Mouse (Mus musculus): ENCODE data around the gene Myh3. TPM values are rescaled to one million over a fixed set of nuclear protein-coding genes. Genes with fewer than 3 reads are reported as not detected.
"Not testable (repeated sequence)": the region's sequence is repeated elsewhere in the genome, so short reads cannot be mapped to it uniquely, and the experiment has no call there.

The Myh3 gene
- polyA plus RNA-seq, 2 experiments = 0.06 TPM

DNA sequence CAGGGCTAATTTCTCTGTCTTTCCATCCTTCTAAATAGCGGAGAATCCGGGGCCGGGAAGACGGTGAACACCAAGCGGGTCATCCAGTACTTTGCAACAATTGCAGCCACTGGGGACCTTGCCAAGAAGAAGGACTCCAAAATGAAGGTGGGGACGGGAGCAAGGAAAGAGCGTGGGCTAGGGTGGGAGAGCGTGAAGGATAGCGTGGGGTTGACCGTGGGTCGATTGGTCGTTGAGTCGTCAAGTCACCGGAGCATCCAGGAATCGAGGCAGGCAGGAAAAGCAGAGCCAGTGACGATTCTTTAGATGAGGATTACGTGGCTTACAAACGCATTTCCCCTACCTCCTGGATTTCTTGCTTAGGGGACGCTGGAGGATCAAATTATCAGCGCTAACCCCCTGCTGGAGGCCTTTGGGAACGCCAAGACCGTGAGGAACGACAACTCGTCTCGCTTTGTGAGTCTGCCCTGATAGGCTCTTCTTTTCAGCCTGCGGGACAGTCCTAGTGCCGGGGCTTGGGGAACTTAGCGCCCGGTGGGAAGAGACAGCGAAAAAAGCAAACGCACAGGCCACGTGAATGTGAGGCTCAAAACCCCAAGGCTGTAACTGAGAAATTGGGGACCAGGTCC is 5.7 kb downstream of the Myh3 start:
- WGBS (ENCODE audit: insufficient replicate concordance) = 33% methylated on average over 32 of the region's 32 CpGs
- Histone ChIP-seq H3K4me1 (replicated peaks; ENCODE audit: control insufficient read depth in 2 of 2, insufficient read depth in 2 of 2, low read length in 1 of 2) (no peaks in the 10 kb centered on the region), H3K9ac (replicated peaks) (no peak overlapping the region)

DNA sequence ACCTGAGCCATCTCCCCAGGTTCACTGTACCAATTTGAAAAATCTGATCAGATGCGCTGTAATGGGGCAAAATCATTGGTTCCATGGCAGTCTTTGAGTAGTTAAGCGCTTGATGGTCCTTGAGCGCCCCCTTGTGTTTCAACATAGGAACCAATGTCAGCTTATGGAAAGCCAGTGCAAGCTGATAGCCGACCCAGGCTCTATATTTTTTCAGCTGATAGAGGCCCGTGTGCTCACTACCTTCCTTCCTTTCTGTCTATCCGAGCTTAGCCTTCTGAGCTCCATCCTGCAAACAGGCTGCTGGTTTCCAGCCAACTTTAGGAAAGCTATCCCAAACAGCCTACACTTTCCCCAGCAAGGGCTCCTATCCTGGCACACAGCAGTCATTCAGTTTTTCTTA is 7.4 kb downstream of the Myh3 start:
- peak; percentile 45 to 56 (median 55) for DNase-seq (ENCODE audit: low read depth in 3 of 3, low spot score in 3 of 3)
- H3K27me3 ChIP-seq (ENCODE audit: control insufficient read depth, insufficient read depth, low read length) = peaks cover 13% of the 10 kb centered on the region
- H3K4me2 ChIP-seq (ENCODE audit: low read depth) = no peak overlapping the region
- 3% methylated on average over 6 of the region's 6 CpGs for WGBS (ENCODE audit: insufficient replicate concordance)
- no peaks in the 10 kb centered on the region for H3K36me3 ChIP-seq (replicated peaks; ENCODE audit: control insufficient read depth, insufficient read depth, low read depth)
- TF ChIP-seq CTCF (IDR thresholded peaks at IDR 0.05; ENCODE audit: low read depth) = peak; percentile 85
- no peak for TF ChIP-seq EP300 (IDR thresholded peaks at IDR 0.05; ENCODE audit: low read depth)
- H3K9me3 ChIP-seq (ENCODE audit: control insufficient read depth, low read length) = no peaks in the 10 kb centered on the region
- H3K27ac ChIP-seq = no peak overlapping the region
- H3K9ac ChIP-seq (replicated peaks) = no peak overlapping the region
- H3K4me3 ChIP-seq (ENCODE audit: insufficient read depth in 1 of 2, low read depth in 2 of 2, low read length in 2 of 2) = no peak overlapping the region
- ATAC-seq (ENCODE audit: insufficient read depth) = no peak
- H3K4me1 ChIP-seq (replicated peaks; ENCODE audit: control insufficient read depth in 2 of 2, insufficient read depth in 2 of 2, low read length in 1 of 2) = no peaks in the 10 kb centered on the region

More for the DNA sequence above, 5.7 kb downstream of the Myh3 start:
- Histone ChIP-seq H3K27me3 (ENCODE audit: control insufficient read depth, insufficient read depth, low read length) (peaks cover 13% of the 10 kb centered on the region), H3K4me3 (ENCODE audit: insufficient read depth in 1 of 2, low read depth in 2 of 2, low read length in 2 of 2) (no peak overlapping the region), H3K4me2 (ENCODE audit: low read depth) (no peak overlapping the region), H3K9me3 (ENCODE audit: control insufficient read depth, low read length) (no peaks in the 10 kb centered on the region), H3K27ac (no peak overlapping the region), H3K36me3 (replicated peaks; ENCODE audit: control insufficient read depth, insufficient read depth, low read depth) (no peaks in the 10 kb centered on the region)
- no peak for TF ChIP-seq EP300 (IDR thresholded peaks at IDR 0.05; ENCODE audit: low read depth)
- peak; percentile 12; the same call in 1 of the 2 replicates for TF ChIP-seq CTCF (IDR thresholded peaks at IDR 0.05; ENCODE audit: low read depth)
- ATAC-seq (ENCODE audit: insufficient read depth) = no peak
- no peak for DNase-seq (ENCODE audit: low read depth in 3 of 3, low spot score in 3 of 3)

DNA sequence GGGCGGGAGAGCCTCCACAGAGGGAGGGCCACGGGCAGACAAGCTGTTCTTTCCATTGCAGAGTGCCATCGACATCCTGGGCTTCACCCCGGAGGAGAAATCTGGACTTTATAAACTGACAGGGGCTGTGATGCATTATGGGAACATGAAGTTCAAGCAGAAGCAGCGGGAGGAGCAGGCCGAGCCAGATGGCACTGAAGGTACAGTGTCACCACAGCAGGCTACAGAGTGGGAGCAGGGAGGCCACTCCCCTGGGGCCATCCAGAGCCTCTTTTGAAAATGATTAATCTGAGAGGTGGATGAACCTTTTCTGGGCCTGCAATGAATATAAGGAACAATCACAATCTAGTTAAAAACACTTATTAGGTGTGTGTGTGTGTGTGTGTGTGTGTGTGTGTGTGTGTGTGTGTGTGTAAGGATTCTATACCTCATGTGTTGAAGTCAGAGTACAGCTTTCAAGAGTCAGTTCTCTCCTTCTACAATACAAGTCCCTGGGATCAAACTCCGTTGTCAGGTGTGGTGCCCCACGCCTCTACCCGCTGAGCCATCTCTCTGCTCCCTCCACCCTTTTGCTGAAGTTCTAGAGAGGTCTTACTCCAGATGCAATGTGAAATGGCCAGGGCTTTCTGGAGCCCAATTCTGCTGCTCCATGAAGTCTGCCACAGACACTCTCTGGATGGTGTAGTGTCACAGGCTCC is 8.5 kb downstream of the Myh3 start:
- TF ChIP-seq EP300 (IDR thresholded peaks at IDR 0.05; ENCODE audit: low read depth) (no peak), CTCF (IDR thresholded peaks at IDR 0.05; ENCODE audit: low read depth) (no peak)
- H3K9me3 ChIP-seq (ENCODE audit: control insufficient read depth, low read length) = no peaks in the 10 kb centered on the region
- H3K36me3 ChIP-seq (replicated peaks; ENCODE audit: control insufficient read depth, insufficient read depth, low read depth) = no peaks in the 10 kb centered on the region
- ATAC-seq (ENCODE audit: insufficient read depth) (no peak), DNase-seq (ENCODE audit: low read depth in 3 of 3, low spot score in 3 of 3) (no peak)
- H3K27ac ChIP-seq = no peak overlapping the region
- no peaks in the 10 kb centered on the region for H3K4me1 ChIP-seq (replicated peaks; ENCODE audit: control insufficient read depth in 2 of 2, insufficient read depth in 2 of 2, low read length in 1 of 2)
- H3K9ac ChIP-seq (replicated peaks) = no peak overlapping the region
- H3K4me3 ChIP-seq (ENCODE audit: insufficient read depth in 1 of 2, low read depth in 2 of 2, low read length in 2 of 2) = no peak overlapping the region
- 48% methylated on average over 9 of the region's 9 CpGs for whole genome bisulfite sequencing (ENCODE audit: insufficient replicate concordance)
- H3K27me3 ChIP-seq (ENCODE audit: control insufficient read depth, insufficient read depth, low read length) = peaks cover 13% of the 10 kb centered on the region
- H3K4me2 ChIP-seq (ENCODE audit: low read depth) = no peak overlapping the region

DNA sequence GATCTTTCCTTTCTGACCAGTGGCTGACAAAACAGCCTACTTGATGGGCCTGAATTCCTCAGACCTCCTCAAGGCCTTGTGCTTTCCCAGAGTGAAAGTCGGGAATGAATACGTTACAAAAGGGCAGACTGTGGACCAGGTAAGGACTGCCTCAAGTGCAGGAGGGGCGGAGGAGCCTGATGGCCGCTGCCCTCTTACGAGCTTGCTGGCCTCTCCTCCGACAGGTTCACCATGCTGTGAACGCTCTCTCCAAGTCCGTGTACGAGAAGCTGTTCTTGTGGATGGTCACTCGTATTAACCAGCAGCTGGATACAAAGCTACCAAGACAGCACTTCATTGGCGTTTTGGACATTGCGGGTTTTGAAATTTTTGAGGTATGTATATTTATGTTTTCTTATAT is 9.1 kb downstream of the Myh3 start:
- no peaks in the 10 kb centered on the region for H3K36me3 ChIP-seq (replicated peaks; ENCODE audit: control insufficient read depth, insufficient read depth, low read depth)

DNA sequence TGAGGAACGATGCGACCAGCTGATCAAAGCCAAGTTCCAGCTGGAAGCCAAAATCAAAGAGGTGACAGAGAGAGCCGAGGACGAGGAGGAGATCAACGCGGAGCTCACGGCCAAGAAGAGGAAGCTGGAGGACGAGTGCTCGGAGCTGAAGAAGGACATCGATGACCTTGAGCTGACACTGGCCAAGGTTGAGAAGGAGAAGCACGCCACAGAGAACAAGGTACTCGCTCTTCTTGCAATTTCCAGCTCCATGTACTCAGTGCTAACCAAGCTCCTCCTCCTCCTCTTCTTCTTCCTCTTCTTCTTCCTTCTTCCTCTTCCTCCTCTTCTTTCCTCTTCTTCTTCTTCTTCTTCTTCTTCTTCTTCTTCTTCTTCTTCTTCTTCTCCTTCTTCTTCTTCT is 14.3 kb downstream of the Myh3 start:
- H3K4me2 ChIP-seq (ENCODE audit: low read depth); H3K9me3 ChIP-seq (ENCODE audit: control insufficient read depth, low read length); H3K4me1 ChIP-seq (replicated peaks; ENCODE audit: control insufficient read depth in 2 of 2, insufficient read depth in 2 of 2, low read length in 1 of 2); H3K4me3 ChIP-seq (ENCODE audit: insufficient read depth in 1 of 2, low read depth in 2 of 2, low read length in 2 of 2); DNase-seq (ENCODE audit: low read depth in 3 of 3, low spot score in 3 of 3); H3K36me3 ChIP-seq (replicated peaks; ENCODE audit: control insufficient read depth, insufficient read depth, low read depth); H3K9ac ChIP-seq (replicated peaks); H3K27ac ChIP-seq; H3K27me3 ChIP-seq (ENCODE audit: control insufficient read depth, insufficient read depth, low read length); ATAC-seq (ENCODE audit: insufficient read depth): not testable (repeated sequence)
- 69% methylated on average over 12 of the region's 12 CpGs for WGBS (ENCODE audit: insufficient replicate concordance)

More for the DNA sequence above, 9.1 kb downstream of the Myh3 start:
- no peak overlapping the region for H3K27ac ChIP-seq
- H3K9ac ChIP-seq (replicated peaks) = no peak overlapping the region
- no peaks in the 10 kb centered on the region for H3K4me1 ChIP-seq (replicated peaks; ENCODE audit: control insufficient read depth in 2 of 2, insufficient read depth in 2 of 2, low read length in 1 of 2)
- no peak overlapping the region for H3K4me2 ChIP-seq (ENCODE audit: low read depth)
- no peak for ATAC-seq (ENCODE audit: insufficient read depth)
- H3K4me3 ChIP-seq (ENCODE audit: insufficient read depth in 1 of 2, low read depth in 2 of 2, low read length in 2 of 2) = no peak overlapping the region
- WGBS (ENCODE audit: insufficient replicate concordance) = 62% methylated on average over 12 of the region's 12 CpGs
- TF ChIP-seq EP300 (IDR thresholded peaks at IDR 0.05; ENCODE audit: low read depth) (no peak), CTCF (IDR thresholded peaks at IDR 0.05; ENCODE audit: low read depth) (no peak)
- H3K9me3 ChIP-seq (ENCODE audit: control insufficient read depth, low read length) = no peaks in the 10 kb centered on the region
- peaks cover 13% of the 10 kb centered on the region for H3K27me3 ChIP-seq (ENCODE audit: control insufficient read depth, insufficient read depth, low read length)
- DNase-seq (ENCODE audit: low read depth in 3 of 3, low spot score in 3 of 3) = no peak

Data from liver, embryonic 14.5 days (tissue).